Mouse (Mus musculus) heart, adult 2 months (tissue): ENCODE results near the gene Gm29427. TPM values are rescaled to one million over a fixed set of nuclear protein-coding genes. Genes with fewer than 3 reads are reported as not detected.

Source experiments
- DNase-seq, 2 experiments: peaks; one replicate each; pipeline ENCODE4 v3.0.0; 2021
- H3K27ac ChIP-seq: fragments of 200-600 bp; 2 replicates; pipeline ENCODE4 v1.8.1; 2022
- H3K27me3 ChIP-seq: fragments of 200-500 bp; 2 replicates; pipeline ENCODE4 v1.6.1; 2012; ENCODE audit warnings: mild to moderate bottlenecking, low read length, inconsistent platforms, mixed read lengths; ENCODE audit not compliant: control insufficient read depth, insufficient read depth
- H3K36me3 ChIP-seq: fragments of 200-500 bp; 2 replicates; pipeline ENCODE4 v1.6.1; 2012; ENCODE audit warnings: low read length, inconsistent platforms; ENCODE audit not compliant: control insufficient read depth, insufficient read depth
- H3K4me1 ChIP-seq: fragments of 200-500 bp; 2 replicates; pipeline ENCODE4 v1.6.1; 2011; ENCODE audit warnings: low read length; ENCODE audit not compliant: control insufficient read depth, insufficient read depth
- H3K4me3 ChIP-seq: fragments of 200-600 bp; 2 replicates; pipeline ENCODE4 v1.8.1; 2022
- H3K79me2 ChIP-seq: fragments of 200-500 bp; replicated peaks from 2 replicates; pipeline ENCODE4 v1.6.1; 2012; ENCODE audit warnings: mild to moderate bottlenecking, inconsistent platforms, low read length, moderate library complexity, mixed read lengths; ENCODE audit not compliant: control insufficient read depth, insufficient read depth
- H3K9ac ChIP-seq: fragments of 200-500 bp; 2 replicates; pipeline ENCODE4 v1.6.1; 2012; ENCODE audit warnings: low read depth, mild to moderate bottlenecking, control low read depth, inconsistent platforms, low read length, mixed read lengths
- CTCF ChIP-seq: fragments of 200-600 bp; IDR thresholded peaks from 2 replicates; pipeline ENCODE4 v1.8.1; 2022; ENCODE audit warnings: antibody characterized with exemption, mild to moderate bottlenecking, moderate library complexity
- EP300 ChIP-seq: fragments of 200-500 bp; IDR thresholded peaks from 2 replicates; pipeline ENCODE4 v1.6.1; 2011; ENCODE audit warnings: low read depth, low read length, control low read depth; ENCODE audit not compliant: insufficient read depth
- POLR2A ChIP-seq: fragments of 200-500 bp; IDR thresholded peaks from 2 replicates; pipeline ENCODE4 v1.6.1; 2011; ENCODE audit warnings: mild to moderate bottlenecking, low read depth, low read length, control low read depth; ENCODE audit not compliant: insufficient read depth
- WGBS: fragments of 180-500 bp; shearing (Covaris S2); methylation state at CpG from one replicate; pipeline ENCODE4 v1.1.7; 2018; 5-methylcytosine and 5-hydroxymethylcytosine counted together
- intact Hi-C: fragments of 180-260 bp; cut with DNase I; formaldehyde crosslinking; loops from one replicate; pipeline ENCODE4 v1.15.1; 2025
- polyA plus RNA-seq: library from polyadenylated mRNA; depleted of rRNA; stranded (reverse); fragments of >200 nt; gene quantifications from 2 replicates; pipeline ENCODE4 v1.2.3, GENCODE M21; 2012
- total RNA-seq, 2 experiments: library from RNA; stranded (reverse); gene quantifications; 2 replicates each; pipeline ENCODE4 v1.2.3; 2021

Gene Gm29427
- total and polyA plus RNA-seq, 3 experiments, result 0.14 to 0.16 (median 0.14) TPM

DNA sequence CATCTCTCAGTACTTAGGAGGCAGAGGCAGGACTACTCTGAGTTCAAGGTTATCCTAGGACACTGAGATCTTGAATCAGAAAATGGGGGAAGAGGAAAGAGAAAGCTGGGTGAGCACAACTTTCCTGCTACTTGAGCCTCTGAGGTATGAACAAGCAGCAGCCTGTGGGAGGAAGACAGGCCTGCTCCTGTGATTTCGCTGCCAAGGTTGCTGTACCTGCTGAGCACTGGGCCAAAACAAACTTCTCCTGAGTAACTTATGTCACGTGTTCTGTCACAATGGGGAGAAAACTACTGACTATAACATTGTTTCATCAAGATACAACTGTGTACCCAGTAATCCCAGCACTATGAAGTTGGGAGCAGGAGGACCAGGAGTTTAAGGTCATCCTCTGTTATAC, 12.0 kb downstream of the Gm29427 start:
- Histone ChIP-seq H3K27me3 (no peaks in the 10 kb centered on the region), H3K4me1 (peaks cover 1% of the 10 kb centered on the region; the same call in 1 of the 2 replicates), H3K9ac (no peak overlapping the region), H3K27ac (no peak overlapping the region), H3K4me3 (no peak overlapping the region), H3K79me2 (no peaks in the 10 kb centered on the region), H3K36me3 (peaks cover 64% of the 10 kb centered on the region)
- no peak for TF ChIP-seq CTCF
- TF ChIP-seq POLR2A, result no peak
- no peak for TF ChIP-seq EP300
- no peak for DNase-seq
- intact Hi-C loops, result no loop called here
- WGBS, result 94% methylated on average over 2 of the region's 2 CpGs

DNA sequence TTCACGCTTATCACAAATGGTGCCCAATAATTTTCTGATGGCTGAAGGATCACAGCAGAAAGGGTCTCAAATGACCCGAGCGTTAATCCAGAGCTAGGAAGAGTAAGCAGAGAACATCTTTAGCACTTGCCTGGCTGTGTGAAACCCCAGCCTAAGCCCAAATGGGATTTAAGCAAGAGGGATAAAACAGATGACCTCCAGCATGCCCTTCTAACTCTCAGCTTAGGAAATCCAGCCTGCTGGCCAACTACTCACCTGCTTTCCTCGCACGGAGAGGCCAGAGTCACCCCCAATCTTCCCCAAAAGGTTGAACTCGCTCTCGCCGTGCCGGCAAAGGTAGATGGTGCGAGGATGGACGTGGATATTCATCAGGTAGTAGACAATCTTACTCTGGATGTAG, 13.6 kb downstream of the Gm29427 start:
- Histone ChIP-seq H3K36me3 (peaks cover 54% of the 10 kb centered on the region), H3K79me2 (no peaks in the 10 kb centered on the region), H3K27me3 (no peaks in the 10 kb centered on the region), H3K27ac (peak overlapping the region; percentile 24), H3K4me1 (peaks cover 1% of the 10 kb centered on the region; the same call in 1 of the 2 replicates), H3K4me3 (no peak overlapping the region), H3K9ac (no peak overlapping the region)
- DNase-seq, result no peak
- intact Hi-C loops, result no loop called here
- TF ChIP-seq CTCF (no peak), POLR2A (no peak), EP300 (no peak)
- 89% methylated on average over 11 of the region's 11 CpGs for WGBS

- DNase-seq, result peak; percentile 75 to 83
- Histone ChIP-seq H3K27ac (peak overlapping the region; percentile 26), H3K9ac (no peak overlapping the region), H3K4me1 (peaks cover 1% of the 10 kb centered on the region; the same call in 1 of the 2 replicates), H3K4me3 (no peak overlapping the region), H3K36me3 (peaks cover 44% of the 10 kb centered on the region), H3K27me3 (no peaks in the 10 kb centered on the region), H3K79me2 (no peaks in the 10 kb centered on the region)
- intact Hi-C loops, result no loop called here
- WGBS, result 59% methylated on average over 10 of the region's 10 CpGs
- peak; percentile 89 for TF ChIP-seq EP300
- no peak for TF ChIP-seq POLR2A
These were observed 15.5 kb downstream of the Gm29427 start for GRCm38 (mm10) chr1:130699937-130700633.

DNA sequence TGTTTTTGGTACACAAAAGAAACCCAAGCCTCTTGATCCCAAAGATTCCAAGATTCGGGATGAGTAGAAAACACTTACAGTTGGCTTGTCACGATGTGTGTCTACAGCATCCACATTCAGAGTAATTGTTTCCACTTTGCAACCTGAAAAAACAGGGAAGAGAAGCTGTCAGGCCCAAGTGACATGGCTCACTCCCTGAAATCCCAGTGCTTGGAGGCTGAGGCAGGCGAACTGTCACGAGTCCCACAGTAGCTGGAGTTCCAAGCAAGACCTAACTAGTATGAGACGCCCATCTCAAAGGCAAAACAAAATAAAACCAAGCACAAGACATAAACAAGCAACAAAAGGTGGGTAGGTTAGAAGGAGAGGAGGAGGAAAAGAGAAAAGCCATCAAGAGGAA, 17.0 kb downstream of the Gm29427 start:
- DNase-seq, result no peak
- no peaks in the 10 kb centered on the region for H3K79me2 ChIP-seq
- no peak overlapping the region for H3K27ac ChIP-seq
- TF ChIP-seq EP300, result no peak
- no peak for TF ChIP-seq CTCF
- TF ChIP-seq POLR2A, result no peak
- peaks cover 40% of the 10 kb centered on the region for H3K36me3 ChIP-seq
- H3K27me3 ChIP-seq, result no peaks in the 10 kb centered on the region
- WGBS, result 87% methylated on average over 5 of the region's 5 CpGs
- no peak overlapping the region for H3K4me3 ChIP-seq
- intact Hi-C loops, result no loop called here
- H3K9ac ChIP-seq, result no peak overlapping the region
- peaks cover 1% of the 10 kb centered on the region; the same call in 1 of the 2 replicates for H3K4me1 ChIP-seq

DNA sequence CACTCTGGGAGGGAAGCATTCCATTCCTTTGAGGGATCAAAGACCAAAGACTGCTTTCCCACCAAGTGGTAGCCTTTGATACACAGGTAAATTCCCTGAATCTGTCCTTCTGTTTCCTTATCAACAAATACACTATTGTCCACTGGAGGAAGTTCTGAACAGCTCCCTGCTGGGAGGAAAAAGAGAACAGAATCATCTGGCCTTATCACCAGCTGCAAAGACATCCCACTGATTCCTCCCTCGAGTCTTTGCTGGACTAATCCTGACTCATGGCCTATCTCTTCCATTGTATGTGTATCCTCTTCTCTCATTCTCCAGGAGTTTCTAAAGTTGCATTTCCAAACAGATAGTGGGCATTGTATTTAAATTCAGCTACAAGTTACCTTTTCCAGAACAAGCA, 31.7 kb downstream of the Gm29427 start:
- no peaks in the 10 kb centered on the region for H3K36me3 ChIP-seq
- intact Hi-C loops, result no loop called here
- no peak overlapping the region for H3K27ac ChIP-seq
- H3K4me1 ChIP-seq, result no peaks in the 10 kb centered on the region
- no peaks in the 10 kb centered on the region for H3K27me3 ChIP-seq
- H3K9ac ChIP-seq, result no peak overlapping the region
- H3K79me2 ChIP-seq, result no peaks in the 10 kb centered on the region
- TF ChIP-seq POLR2A, result no peak
- no peak for TF ChIP-seq EP300
- no peak for TF ChIP-seq CTCF
- H3K4me3 ChIP-seq, result no peak overlapping the region
- WGBS, result 30% methylated on average over 1 of the region's 1 CpGs
- DNase-seq, result no peak

- 80% methylated on average over 6 of the region's 6 CpGs for WGBS
- Histone ChIP-seq H3K27ac (no peak overlapping the region), H3K4me1 (no peaks in the 10 kb centered on the region), H3K4me3 (no peak overlapping the region), H3K27me3 (no peaks in the 10 kb centered on the region), H3K9ac (no peak overlapping the region), H3K36me3 (no peaks in the 10 kb centered on the region), H3K79me2 (no peaks in the 10 kb centered on the region)
- DNase-seq, result no peak
- intact Hi-C loops, result no loop called here
- TF ChIP-seq EP300 (no peak), CTCF (no peak), POLR2A (no peak)
These were observed 33.8 kb downstream of the Gm29427 start for GRCm38 (mm10) chr1:130681656-130682413.
